Mouse (Mus musculus) liver, adult 2 months (tissue): ENCODE data around the gene Ubb. TPM values are rescaled to one million over a fixed set of nuclear protein-coding genes. Genes with fewer than 3 reads are reported as not detected.
A peak's percentile ranks its signal among the peaks of the same experiment; 100 is the strongest.

Experiments used
- DNase-seq: peaks from one replicate; pipeline ENCODE4 v3.0.0-alpha.2; 2011; ENCODE audit warnings: low read depth, low spot score; ENCODE audit errors: extremely low read depth
- H3K27ac ChIP-seq: fragments of 200-500 bp; replicated peaks from 2 replicates; pipeline ENCODE4 v1.5.1; 2012; ENCODE audit warnings: low read depth, mild to moderate bottlenecking, control low read depth, inconsistent platforms, low read length; ENCODE audit not compliant: insufficient read depth
- H3K27me3 ChIP-seq: fragments of 200-500 bp; 2 replicates; pipeline ENCODE4 v1.6.1; 2012; ENCODE audit warnings: mild to moderate bottlenecking, moderate library complexity, low read length, inconsistent platforms; ENCODE audit not compliant: control insufficient read depth, insufficient read depth
- H3K36me3 ChIP-seq: fragments of 200-500 bp; 2 replicates; pipeline ENCODE4 v1.6.1; 2012; ENCODE audit warnings: low read length, inconsistent platforms; ENCODE audit not compliant: control insufficient read depth, insufficient read depth
- H3K4me1 ChIP-seq: fragments of 200-500 bp; 2 replicates; pipeline ENCODE4 v1.6.1; 2011; ENCODE audit warnings: low read length; ENCODE audit not compliant: control insufficient read depth, insufficient read depth
- H3K4me3 ChIP-seq: fragments of 200-500 bp; 2 replicates; pipeline ENCODE4 v1.5.1; 2011; ENCODE audit warnings: low read depth, mild to moderate bottlenecking, control low read depth, low read length, moderate library complexity; ENCODE audit not compliant: insufficient read depth
- H3K79me2 ChIP-seq: fragments of 200-500 bp; 2 replicates; pipeline ENCODE4 v1.6.1; 2012; ENCODE audit warnings: inconsistent platforms, mild to moderate bottlenecking, low read length, moderate library complexity; ENCODE audit not compliant: control insufficient read depth, insufficient read depth
- H3K9ac ChIP-seq: fragments of 200-500 bp; 2 replicates; pipeline ENCODE4 v1.6.1; 2012; ENCODE audit warnings: low read depth, mild to moderate bottlenecking, control low read depth, inconsistent platforms, low read length
- CTCF ChIP-seq: fragments of 200-500 bp; IDR thresholded peaks from 2 replicates; pipeline ENCODE4 v1.5.1; 2011; ENCODE audit warnings: low read depth, low read length, control low read depth
- POLR2A ChIP-seq: fragments of 200-500 bp; IDR thresholded peaks from 2 replicates; pipeline ENCODE4 v1.6.1; 2011; ENCODE audit warnings: low read length, control low read depth; ENCODE audit not compliant: insufficient read depth; ENCODE audit errors: extremely low read depth
- WGBS: fragments of 180-500 bp; shearing (Covaris S2); methylation state at CpG from one replicate; pipeline ENCODE4 v1.1.7; 2018; 5-methylcytosine and 5-hydroxymethylcytosine counted together
- polyA plus RNA-seq: library from polyadenylated mRNA; depleted of rRNA; stranded (reverse); fragments of >200 nt; gene quantifications from 2 replicates; pipeline ENCODE4 v1.2.3, GENCODE M21; 2012
- total RNA-seq: library from RNA; depleted of rRNA; stranded (reverse); fragments of >200 nt; gene quantifications from 2 replicates; pipeline ENCODE4 v1.2.3, GENCODE M21; 2014

Ubb gene
- total and polyA plus RNA-seq, 2 experiments = 621 to 644 TPM

DNA sequence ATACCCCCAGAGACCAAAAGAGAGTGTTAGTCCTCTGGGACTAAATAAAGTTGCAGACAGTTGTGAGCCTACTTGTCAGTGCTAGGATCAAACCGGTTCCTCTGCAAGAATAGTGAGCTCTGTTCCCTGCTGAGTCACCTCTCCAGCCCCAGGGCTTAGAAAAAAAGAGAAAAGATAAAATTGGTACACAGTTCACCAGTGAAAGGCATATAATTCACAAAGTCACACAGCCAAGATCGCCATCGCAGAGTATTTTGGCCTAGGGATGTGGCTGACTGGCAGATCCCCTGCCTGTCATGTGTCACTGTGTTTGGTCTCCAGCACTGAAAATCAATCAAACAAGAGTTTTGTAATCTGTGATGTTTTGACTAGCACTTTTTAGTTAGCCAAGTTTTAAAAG is 17.3 kb downstream of the Ubb start:
- H3K9ac ChIP-seq = no peak overlapping the region
- H3K27me3 ChIP-seq = no peaks in the 10 kb centered on the region
- no peaks in the 10 kb centered on the region for H3K36me3 ChIP-seq
- peak; percentile 93 for DNase-seq
- no peak for TF ChIP-seq CTCF
- TF ChIP-seq POLR2A = no peak
- no peaks in the 10 kb centered on the region for H3K79me2 ChIP-seq
- H3K27ac ChIP-seq = peak overlapping the region; percentile 52
- H3K4me3 ChIP-seq = no peak overlapping the region
- 22% methylated on average over 3 of the region's 3 CpGs for WGBS
- H3K4me1 ChIP-seq = no peaks in the 10 kb centered on the region

DNA sequence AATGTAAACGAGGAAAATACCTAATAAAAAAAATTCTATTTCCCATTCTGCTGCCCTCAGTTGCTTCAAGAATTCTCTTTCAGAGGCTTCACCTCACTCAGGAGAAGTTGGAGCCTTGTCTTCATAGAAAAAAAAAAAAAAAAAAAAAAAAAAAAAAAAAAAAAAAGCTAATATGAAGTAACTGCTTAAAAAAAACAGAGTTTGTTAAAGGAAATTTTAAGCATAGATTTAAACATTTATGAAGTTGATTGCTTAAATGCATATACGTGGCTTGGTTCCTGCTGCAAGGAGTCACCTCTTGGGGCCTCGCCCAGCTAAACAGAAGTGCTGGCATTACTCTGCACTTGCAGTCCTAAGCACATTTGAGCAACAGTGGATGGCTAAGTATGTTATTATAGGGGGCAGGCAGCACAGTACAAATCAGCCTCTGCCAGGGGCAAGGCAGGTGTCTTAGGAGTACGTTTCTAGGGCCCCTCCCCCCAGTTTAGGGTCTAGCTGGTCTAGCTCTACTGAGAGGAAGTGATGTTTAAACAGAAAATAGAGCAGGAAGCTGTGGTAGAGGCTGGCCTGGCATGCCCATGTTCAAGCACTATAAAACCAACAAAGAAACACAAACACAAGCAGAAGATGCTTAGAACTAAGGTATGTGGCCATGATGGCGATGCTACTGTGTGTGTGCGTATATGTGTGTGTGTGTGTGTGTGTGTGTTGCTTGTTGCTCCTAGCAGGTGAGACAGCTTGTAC is 23.2 kb downstream of the Ubb start, which contains the start of gene Trpv2:
Gene Trpv2 (plus strand): TSS at position 528 of the 744 bp plus-strand sequence.
- TF ChIP-seq POLR2A (no peak), CTCF (no peak)
- DNase-seq = no peak
- H3K27ac ChIP-seq = no peak within 1 kb of the TSS
- no peak within 1 kb of the TSS for H3K9ac ChIP-seq
- no peaks in the 10 kb centered on the region for H3K4me1 ChIP-seq
- H3K36me3 ChIP-seq = no peaks in the 10 kb centered on the region
- no peak within 1 kb of the TSS for H3K4me3 ChIP-seq
- no peaks in the 10 kb centered on the region for H3K27me3 ChIP-seq
- no peaks in the 10 kb centered on the region for H3K79me2 ChIP-seq
- WGBS = 79% methylated on average over 6 of the region's 6 CpGs

DNA sequence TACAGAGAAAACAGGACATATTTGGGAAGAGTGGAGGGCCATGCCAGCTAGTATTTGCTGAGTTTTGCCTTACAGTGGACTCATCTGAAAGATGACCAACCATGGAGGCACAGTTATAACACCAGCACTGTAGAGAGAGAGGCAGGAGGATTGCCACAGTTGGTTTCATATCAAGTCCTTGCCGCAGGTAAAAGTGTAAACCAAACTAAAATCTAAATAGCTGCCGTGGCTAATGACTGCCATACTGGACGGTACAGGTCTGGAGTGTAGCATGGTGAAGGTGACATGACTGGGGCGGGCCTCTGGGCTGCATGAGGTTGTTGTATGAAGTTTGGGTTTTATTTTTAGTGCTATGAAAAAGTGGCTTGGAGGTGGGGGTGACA is 23.7 kb downstream of the Ubb start:
- H3K4me3 ChIP-seq = no peak overlapping the region
- H3K27ac ChIP-seq = no peak overlapping the region
- 80% methylated on average over 4 of the region's 4 CpGs for WGBS
- DNase-seq = no peak
- no peaks in the 10 kb centered on the region for H3K4me1 ChIP-seq
- no peak overlapping the region for H3K9ac ChIP-seq
- no peaks in the 10 kb centered on the region for H3K27me3 ChIP-seq
- TF ChIP-seq POLR2A (no peak), CTCF (no peak)
- H3K36me3 ChIP-seq = no peaks in the 10 kb centered on the region
- no peaks in the 10 kb centered on the region for H3K79me2 ChIP-seq

DNA sequence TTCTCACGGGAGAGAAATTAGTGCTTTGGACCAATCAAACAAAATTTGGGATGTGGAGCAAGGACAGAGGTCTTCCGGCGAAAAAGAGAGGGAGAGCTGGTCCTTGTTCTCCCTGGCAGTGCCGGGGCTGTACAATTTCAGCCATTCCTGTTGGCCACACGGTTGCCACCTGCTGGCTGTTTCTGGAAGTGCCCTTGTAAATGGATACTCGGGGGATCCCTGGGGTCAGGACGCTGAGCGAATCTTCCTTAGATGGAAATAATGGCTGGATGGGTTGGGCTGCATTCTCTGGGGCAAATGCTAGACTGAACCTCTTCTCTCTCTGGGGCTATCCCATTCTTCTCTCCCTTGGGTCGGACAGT is 24.3 kb downstream of the Ubb start:
- Histone ChIP-seq H3K79me2 (no peaks in the 10 kb centered on the region), H3K27me3 (no peaks in the 10 kb centered on the region), H3K4me1 (no peaks in the 10 kb centered on the region), H3K27ac (no peak overlapping the region), H3K9ac (no peak overlapping the region), H3K36me3 (no peaks in the 10 kb centered on the region), H3K4me3 (peak overlapping the region; percentile 57; the same call in 1 of the 2 replicates)
- peak; percentile 45 for DNase-seq
- under 1% methylated on average over 9 of the region's 9 CpGs for WGBS
- TF ChIP-seq CTCF = peak; percentile 94
- no peak for TF ChIP-seq POLR2A

DNA sequence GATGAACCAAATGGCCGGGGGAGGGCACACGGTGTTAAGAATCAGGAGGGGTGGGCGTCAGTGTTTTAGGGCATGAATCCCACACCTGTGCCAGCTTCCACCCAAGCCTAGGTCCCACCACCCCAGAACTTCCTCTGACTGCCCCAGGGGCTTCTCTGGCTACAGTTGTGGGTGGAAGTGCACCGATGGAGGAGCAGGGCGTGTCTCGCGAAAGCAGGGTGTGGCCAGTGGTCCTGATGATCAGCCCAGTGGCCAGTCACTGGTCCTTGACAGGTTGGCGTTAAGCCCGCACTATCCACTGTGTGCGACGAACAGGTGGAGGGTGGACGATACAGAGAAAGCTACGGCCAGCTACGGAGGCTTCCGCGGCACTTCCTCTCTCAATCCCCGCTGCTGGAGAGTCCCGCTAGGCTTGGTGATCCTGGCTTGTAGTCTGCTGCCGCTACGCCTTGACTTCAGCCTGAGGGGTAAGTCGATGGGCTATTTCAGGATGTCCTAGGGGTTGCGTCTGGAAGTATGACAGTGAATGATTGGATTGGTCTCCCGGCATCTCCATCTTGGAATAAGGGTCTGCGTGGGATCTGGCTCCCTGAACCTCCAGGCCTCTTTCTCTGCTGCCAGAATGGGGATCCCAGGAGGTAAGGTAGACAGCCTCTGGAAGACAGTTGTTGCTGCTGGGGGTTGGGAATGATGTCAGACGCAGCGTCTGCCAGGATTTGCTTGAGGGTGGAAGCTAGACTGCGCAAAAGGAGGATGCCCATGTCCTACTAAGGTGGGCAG is 24.9 kb downstream of the Ubb start:
- 19% methylated on average over 27 of the region's 27 CpGs for WGBS
- no peaks in the 10 kb centered on the region for H3K79me2 ChIP-seq
- H3K27me3 ChIP-seq = no peaks in the 10 kb centered on the region
- H3K9ac ChIP-seq = peak overlapping the region; percentile 52
- H3K4me1 ChIP-seq = no peaks in the 10 kb centered on the region
- DNase-seq = no peak
- peak overlapping the region; percentile 1; the same call in 1 of the 2 replicates for H3K27ac ChIP-seq
- no peak for TF ChIP-seq POLR2A
- TF ChIP-seq CTCF = no peak
- no peaks in the 10 kb centered on the region for H3K36me3 ChIP-seq
- peak overlapping the region; percentile 57 for H3K4me3 ChIP-seq
